Comparison of ENCODE assay signal across 21 mouse cellular contexts in the genomic region with DNA sequence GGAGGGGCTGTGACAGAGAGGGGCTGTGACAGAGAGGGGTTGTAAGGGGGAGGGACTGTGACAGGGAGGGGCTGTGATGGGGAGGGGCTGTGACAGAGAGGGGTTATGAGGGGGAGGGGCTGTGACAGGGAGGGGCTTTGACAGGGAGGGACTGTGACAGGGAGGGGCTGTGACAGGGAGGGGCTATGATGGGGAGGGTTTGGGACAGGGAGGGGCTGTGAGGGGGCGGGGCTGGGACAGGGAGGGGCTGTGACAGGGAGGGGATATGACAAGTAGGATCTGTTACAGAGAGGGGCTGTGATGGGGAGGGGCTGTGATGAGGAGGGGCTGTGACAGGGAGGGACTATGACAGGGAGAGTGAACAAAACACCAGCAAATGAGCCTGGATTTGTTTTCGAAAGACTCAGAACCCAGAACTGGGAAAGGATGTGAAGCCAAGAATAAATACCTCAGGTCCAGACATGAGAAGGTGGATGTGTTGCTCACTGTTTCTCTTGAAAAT.
DNase-seq lines count a peak whose midpoint lies in the region; ATAC-seq and TF ChIP-seq lines count a peak whose summit lies in the region.
"Had no signal": no experiment of that assay in that cellular context is flagged by ENCODE, and none has a peak within 500 bp of the region (broad histone marks: within the 10 kb centered on the region; RNA-seq: fewer than 3 reads in every experiment).

No protein-coding gene starts in this region.

- no peak overlapping the region for H3K9ac ChIP-seq in hindbrain, embryonic 12.5 days
- H3K9ac ChIP-seq in hindbrain, embryonic 16.5 days (ENCODE audit: low read depth, low read length): no peak overlapping the region
- no peak overlapping the region for H3K9ac ChIP-seq in stomach, embryonic 16.5 days (ENCODE audit: low read length)
- H3K9ac ChIP-seq in stomach, postnatal 0 days (ENCODE audit: low read length): no peak overlapping the region
- H3K9ac ChIP-seq: heart, embryonic 12.5 days; limb, embryonic 15.5 days; liver, embryonic 15.5 days had no signal

- H3K4me3 ChIP-seq in hindbrain, embryonic 12.5 days: no peak overlapping the region
- H3K4me3 ChIP-seq in hindbrain, embryonic 16.5 days (ENCODE audit: low read length): no peak overlapping the region
- no peak overlapping the region for H3K4me3 ChIP-seq in stomach, embryonic 16.5 days (replicated peaks; ENCODE audit: low read length)
- H3K4me3 ChIP-seq in stomach, postnatal 0 days (ENCODE audit: low read depth, low read length): no peak overlapping the region
- H3K4me3 ChIP-seq: heart, embryonic 12.5 days; layer of hippocampus, adult 2 months; limb, embryonic 15.5 days; liver, embryonic 15.5 days had no signal

- H3K4me2 ChIP-seq in hindbrain, embryonic 12.5 days (replicated peaks): no peak overlapping the region
- no peak overlapping the region for H3K4me2 ChIP-seq in hindbrain, embryonic 16.5 days (ENCODE audit: low read length)
- no peak overlapping the region for H3K4me2 ChIP-seq in stomach, embryonic 16.5 days (ENCODE audit: low read depth, low read length)
- H3K4me2 ChIP-seq in stomach, postnatal 0 days (replicated peaks; ENCODE audit: low read depth): no peak overlapping the region
- H3K4me2 ChIP-seq: heart, embryonic 12.5 days; limb, embryonic 15.5 days; liver, embryonic 15.5 days had no signal

- WGBS in hindbrain, embryonic 12.5 days: 45% methylated on average over 1 of the region's 2 CpGs
- WGBS in hindbrain, embryonic 16.5 days: 24% methylated on average over 2 of the region's 2 CpGs
- WGBS in stomach, embryonic 16.5 days: 27% methylated on average over 2 of the region's 2 CpGs
- 29% methylated on average over 2 of the region's 2 CpGs for WGBS in stomach, postnatal 0 days

- DNase-seq in CD4-positive, CD25-positive, alpha-beta regulatory T cell, adult 2 months (ENCODE audit: low read depth, low spot score): peak; percentile 26
- DNase-seq in stomach, postnatal 0 days (ENCODE audit: low spot score): no peak
- DNase-seq in thymus, postnatal 25 days: no peak
- DNase-seq in cerebellum, adult 11 months: no peak
- DNase-seq: cerebellum, adult 8-10 months; gastrocnemius, postnatal 36 days; heart, postnatal 14 days; kidney, adult 2 months; kidney, postnatal 10 days; lung, postnatal 14 days; right cerebral cortex, postnatal 25 days; thymus, postnatal 14 days had no signal

- no peaks in the 10 kb centered on the region for H3K27me3 ChIP-seq in hindbrain, embryonic 12.5 days
- H3K27me3 ChIP-seq in hindbrain, embryonic 16.5 days (replicated peaks; ENCODE audit: control insufficient read depth, insufficient read depth, low read length): no peaks in the 10 kb centered on the region
- H3K27me3 ChIP-seq in stomach, embryonic 16.5 days (ENCODE audit: control insufficient read depth, insufficient read depth, low read length): no peaks in the 10 kb centered on the region
- no peaks in the 10 kb centered on the region for H3K27me3 ChIP-seq in stomach, postnatal 0 days (ENCODE audit: control insufficient read depth, insufficient read depth, low read length)
- H3K27me3 ChIP-seq: limb, embryonic 15.5 days; liver, embryonic 15.5 days had no signal

- TF ChIP-seq EP300 in stomach, postnatal 0 days (optimal IDR thresholded peaks at IDR 0.05): no peak

- H3K36me3 ChIP-seq in hindbrain, embryonic 12.5 days: no peaks in the 10 kb centered on the region
- H3K36me3 ChIP-seq in hindbrain, embryonic 16.5 days (ENCODE audit: control insufficient read depth, insufficient read depth, low read length): no peaks in the 10 kb centered on the region
- no peaks in the 10 kb centered on the region for H3K36me3 ChIP-seq in stomach, embryonic 16.5 days (ENCODE audit: control insufficient read depth, insufficient read depth, low read length)
- H3K36me3 ChIP-seq in stomach, postnatal 0 days (ENCODE audit: control insufficient read depth, insufficient read depth, low read length): no peaks in the 10 kb centered on the region
- H3K36me3 ChIP-seq: heart, embryonic 12.5 days; limb, embryonic 15.5 days; liver, embryonic 15.5 days had no signal

- no peak for ATAC-seq in CD4-positive, CD25-positive, alpha-beta regulatory T cell, adult 4 months
- ATAC-seq in hindbrain, embryonic 12.5 days (ENCODE audit: low FRiP score): peak; percentile 78
- ATAC-seq in hindbrain, embryonic 16.5 days: no peak
- ATAC-seq in stomach, embryonic 16.5 days (ENCODE audit: insufficient read depth, low FRiP score): peak; percentile 50; the same call in 1 of the 2 replicates
- ATAC-seq in stomach, postnatal 0 days (ENCODE audit: low FRiP score, low TSS enrichment): no peak
- ATAC-seq: forebrain, embryonic 16.5 days had no signal

- 0 out of 2 replicates have a peak, but pooled peaks cover 3% of the 10 kb centered on the region for H3K4me1 ChIP-seq in hindbrain, embryonic 12.5 days
- no peaks in the 10 kb centered on the region for H3K4me1 ChIP-seq in hindbrain, embryonic 16.5 days (ENCODE audit: control insufficient read depth, insufficient read depth, low read depth, low read length)
- H3K4me1 ChIP-seq in stomach, embryonic 16.5 days (ENCODE audit: control insufficient read depth, insufficient read depth, low read length): no peaks in the 10 kb centered on the region
- no peaks in the 10 kb centered on the region for H3K4me1 ChIP-seq in stomach, postnatal 0 days (replicated peaks; ENCODE audit: control insufficient read depth, insufficient read depth)
- H3K4me1 ChIP-seq: heart, embryonic 12.5 days; limb, embryonic 15.5 days; liver, embryonic 15.5 days had no signal

- H3K9me3 ChIP-seq in hindbrain, embryonic 12.5 days (replicated peaks): no peaks in the 10 kb centered on the region
- H3K9me3 ChIP-seq in hindbrain, embryonic 16.5 days (ENCODE audit: control insufficient read depth, low read length): no peaks in the 10 kb centered on the region
- H3K9me3 ChIP-seq in stomach, embryonic 16.5 days (replicated peaks; ENCODE audit: control insufficient read depth, low read length): no peaks in the 10 kb centered on the region
- H3K9me3 ChIP-seq in stomach, postnatal 0 days (ENCODE audit: control insufficient read depth, low read length): no peaks in the 10 kb centered on the region
- H3K9me3 ChIP-seq: heart, embryonic 12.5 days; limb, embryonic 15.5 days; liver, embryonic 15.5 days had no signal

- no peak overlapping the region for H3K27ac ChIP-seq in hindbrain, embryonic 12.5 days
- H3K27ac ChIP-seq in hindbrain, embryonic 16.5 days (ENCODE audit: low read depth, low read length): no peak overlapping the region
- no peak overlapping the region for H3K27ac ChIP-seq in stomach, embryonic 16.5 days (ENCODE audit: low read length)
- H3K27ac ChIP-seq in stomach, postnatal 0 days (replicated peaks): no peak overlapping the region
- H3K27ac ChIP-seq: layer of hippocampus, adult 2 months; limb, embryonic 15.5 days; liver, embryonic 15.5 days had no signal

- no peak for TF ChIP-seq CTCF in stomach, postnatal 0 days (IDR thresholded peaks at IDR 0.05; ENCODE audit: low read depth)

Comparison
In these comparisons a context has a peak if more than half of its experiments do, and no peak if none do; other contexts are left out.
1. ATAC-seq: peak in hindbrain, embryonic 12.5 days (single experiment) and stomach, embryonic 16.5 days (single experiment); none in CD4-positive, CD25-positive, alpha-beta regulatory T cell, adult 4 months (single experiment), hindbrain, embryonic 16.5 days (single experiment) and stomach, postnatal 0 days (single experiment).